Mouse (Mus musculus) layer of hippocampus, postnatal 36 days (tissue): Measurements from ENCODE around the gene Pard3b. TPM values are rescaled to one million over a fixed set of nuclear protein-coding genes. Genes with fewer than 3 reads are reported as not detected.
"Not testable (repeated sequence)": the region's sequence is repeated elsewhere in the genome, so short reads cannot be mapped to it uniquely, and the experiment has no call there.

Experiments used
- DNase-seq, 2 experiments: peaks; one replicate each; pipeline ENCODE4 v3.0.0; 2022
- total RNA-seq, 2 experiments: library from RNA; stranded (reverse); gene quantifications; 2 replicates each; pipeline ENCODE4 v1.2.3; 2021

The Pard3b gene
- total RNA-seq, 2 experiments from 2014 or later: 5.7 to 6.1 TPM

DNA sequence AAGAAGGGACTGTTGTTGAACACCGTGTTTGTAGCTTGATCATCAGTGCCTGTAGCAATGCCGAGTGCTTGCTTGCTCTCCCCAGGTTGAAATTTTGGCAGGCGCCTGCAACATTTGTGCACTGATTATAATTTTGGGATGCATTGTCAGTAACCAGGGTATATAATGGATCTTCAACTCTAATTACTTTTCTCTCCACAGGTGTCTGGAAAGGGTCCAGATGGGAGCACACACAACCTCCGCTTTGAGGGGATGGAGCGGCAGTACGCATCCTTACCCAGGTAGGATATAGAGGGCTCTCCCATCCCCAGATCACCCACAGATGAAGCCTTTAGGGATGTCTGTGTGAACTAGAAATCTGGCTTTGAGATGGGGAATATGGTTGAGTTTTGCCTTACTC lies 948.9 kb downstream of the Pard3b start:
- peak in 1 of 2 experiments; percentile 35 for DNase-seq

DNA sequence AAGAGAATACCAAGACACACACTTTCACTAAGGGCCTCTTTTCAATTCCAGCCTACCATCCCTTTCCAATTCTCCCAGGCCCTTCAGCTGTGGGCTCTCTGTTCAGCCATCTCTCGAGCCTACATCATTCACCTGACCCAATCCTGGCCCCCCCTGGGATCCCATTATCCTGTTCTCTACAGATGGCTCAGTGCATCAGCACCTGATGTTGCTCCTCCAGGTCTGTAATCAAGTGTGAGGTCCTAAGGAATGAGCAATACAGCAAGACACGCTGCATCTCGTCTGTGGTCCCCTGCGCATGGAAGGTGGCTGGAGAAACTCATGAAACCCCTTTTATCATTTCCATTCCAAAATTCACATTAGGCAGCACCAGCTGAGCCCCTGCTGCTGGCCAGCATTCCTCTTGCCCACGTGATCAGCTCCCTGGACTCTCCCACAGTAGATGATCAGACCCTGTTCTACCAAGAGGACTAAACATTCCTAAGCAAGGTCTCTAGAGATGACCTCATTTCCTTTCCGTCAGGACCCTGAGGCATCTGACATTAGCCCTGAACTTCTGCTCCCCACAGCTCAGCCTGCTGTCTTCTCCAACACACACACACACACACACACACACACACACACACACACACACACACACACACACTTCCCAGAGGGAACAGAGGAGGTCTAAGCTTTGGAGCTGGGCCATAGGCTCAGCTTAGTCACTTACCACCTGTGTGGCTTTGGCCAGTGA lies 952.8 kb downstream of the Pard3b start:
- DNase-seq: no peak

DNA sequence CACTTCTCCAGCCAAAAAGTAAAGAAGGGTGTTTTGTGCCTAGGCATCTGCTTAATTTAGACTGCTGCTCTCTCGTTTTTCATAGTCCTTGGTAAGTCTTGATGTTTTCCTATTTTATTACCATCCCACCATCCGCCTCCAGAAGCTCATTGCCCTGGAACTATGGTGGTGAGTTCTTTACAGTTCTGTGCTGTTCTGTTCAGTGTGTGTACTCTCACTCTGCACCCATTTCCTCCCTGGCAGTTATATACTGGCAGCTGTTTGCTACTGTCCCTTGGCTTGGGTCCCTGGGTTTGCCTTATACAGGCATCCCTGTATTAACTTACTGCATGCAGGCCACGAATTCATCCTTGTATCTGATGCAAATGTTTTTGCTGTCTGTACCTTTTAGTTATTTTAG lies 956.8 kb downstream of the Pard3b start:
- DNase-seq: no peak

DNA sequence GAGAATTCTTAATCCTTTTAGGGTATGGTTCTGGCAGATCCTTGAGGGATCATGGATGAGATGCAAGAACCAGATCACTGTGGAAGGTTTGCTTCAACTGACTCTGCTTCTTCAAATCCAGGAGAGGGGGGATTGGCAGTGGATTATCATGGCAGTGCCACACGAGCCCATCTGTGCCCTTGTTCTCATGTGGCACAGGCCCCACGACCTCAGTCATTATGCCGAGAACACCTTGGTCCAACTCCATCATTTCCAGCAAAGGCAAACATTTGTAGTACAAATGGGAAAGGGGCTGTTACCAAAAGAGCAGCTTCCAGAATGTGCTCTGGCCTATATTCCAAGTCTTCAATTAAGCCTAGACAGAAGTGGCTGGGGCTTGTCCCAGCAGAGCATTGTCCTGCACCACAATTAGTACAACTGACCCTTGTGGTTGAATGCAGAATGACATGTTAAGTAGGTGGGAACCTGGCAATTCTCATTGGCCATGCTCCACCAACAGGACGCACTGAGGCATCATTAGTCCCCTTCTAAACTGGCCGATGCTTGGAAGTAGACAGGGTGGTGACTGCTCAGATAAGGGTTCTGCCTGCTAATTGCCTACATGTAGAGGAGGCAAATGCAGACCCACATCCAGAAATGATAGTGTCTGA lies 959.3 kb downstream of the Pard3b start:
- no peak for DNase-seq

DNA sequence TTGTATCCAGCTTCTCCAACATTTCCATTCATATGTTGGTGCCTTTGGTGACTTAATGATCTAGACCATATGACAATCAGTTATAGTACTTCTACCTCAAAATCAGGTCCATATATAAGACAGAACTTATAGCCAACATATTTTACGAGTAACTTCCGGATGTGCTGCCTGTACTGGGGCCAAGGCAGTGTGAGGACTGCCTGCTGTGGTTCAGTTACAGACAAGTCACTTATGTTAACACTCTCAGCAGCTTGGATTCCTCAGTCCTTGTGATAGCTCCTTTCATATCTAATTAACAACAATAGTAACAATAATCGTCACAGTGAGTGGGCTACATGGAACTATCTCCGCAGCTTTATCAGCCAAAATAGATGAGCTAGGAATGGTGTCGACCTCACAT lies 959.9 kb downstream of the Pard3b start:
- no peak for DNase-seq

DNA sequence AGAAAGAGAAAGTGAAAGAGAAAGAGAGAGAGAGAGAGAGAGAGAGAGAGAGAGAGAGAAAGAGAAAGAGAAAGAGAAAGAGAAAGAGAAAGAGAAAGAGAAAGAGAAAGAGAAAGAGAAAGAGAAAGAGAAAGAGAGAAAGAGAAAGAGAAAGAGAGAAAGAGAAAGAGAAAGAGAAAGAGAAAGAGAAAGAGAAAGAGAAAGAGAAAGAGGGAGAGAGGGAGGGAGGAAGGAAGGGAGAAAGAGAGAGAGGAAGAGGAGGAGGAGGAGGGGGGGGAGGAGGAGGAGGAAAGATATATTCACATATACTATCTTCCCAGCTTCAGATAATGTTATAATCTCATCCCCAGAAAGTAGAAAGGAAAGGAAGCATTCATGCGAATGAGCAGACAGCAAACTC lies 966.0 kb downstream of the Pard3b start:
- not testable (repeated sequence) for DNase-seq

DNA sequence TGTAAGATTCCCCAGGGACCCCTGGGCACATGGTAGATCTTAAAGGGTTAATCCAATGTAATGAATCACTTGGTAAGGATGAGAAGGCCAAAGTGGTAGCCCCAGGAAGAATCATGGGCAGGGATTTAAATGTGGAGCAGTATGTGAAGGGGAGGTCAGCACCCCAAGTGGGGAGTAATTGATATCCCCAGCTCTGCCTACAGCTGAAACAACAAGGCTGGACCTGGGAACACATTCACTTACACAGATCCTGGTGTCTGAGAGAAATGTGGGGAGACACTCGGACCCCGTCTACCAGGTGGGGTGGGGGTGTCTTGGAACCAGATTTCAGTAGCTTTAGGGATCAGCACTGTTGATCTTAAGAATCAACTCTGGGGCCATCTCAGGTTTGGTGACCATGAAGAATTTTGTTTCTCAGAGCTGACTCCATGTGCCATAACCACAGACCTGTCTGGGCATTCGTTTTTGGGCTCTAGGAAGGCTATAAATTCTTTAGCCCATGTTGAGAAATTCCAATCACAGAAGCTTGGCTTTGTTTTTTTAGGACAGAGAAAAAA lies 979.6 kb downstream of the Pard3b start:
- DNase-seq: no peak

DNA sequence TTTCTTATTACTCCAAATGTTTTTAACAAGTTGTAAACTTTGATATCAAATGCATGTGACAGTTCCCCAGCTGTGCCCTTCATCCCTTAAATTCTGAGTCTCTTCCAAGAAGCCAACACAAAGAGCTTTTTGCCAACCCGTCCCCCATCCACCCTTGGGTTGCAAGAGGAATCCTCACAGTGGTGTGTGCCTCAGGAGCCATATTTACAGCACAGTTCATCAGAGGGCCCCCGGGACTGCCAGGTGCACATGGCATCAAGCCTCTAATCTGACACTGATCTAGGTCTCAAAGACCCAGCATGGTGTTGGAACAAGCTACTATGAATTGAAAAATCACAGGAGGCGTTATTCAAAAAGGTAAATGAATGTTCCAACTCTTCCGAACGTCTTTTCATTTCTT lies 980.8 kb downstream of the Pard3b start:
- no peak for DNase-seq

DNA sequence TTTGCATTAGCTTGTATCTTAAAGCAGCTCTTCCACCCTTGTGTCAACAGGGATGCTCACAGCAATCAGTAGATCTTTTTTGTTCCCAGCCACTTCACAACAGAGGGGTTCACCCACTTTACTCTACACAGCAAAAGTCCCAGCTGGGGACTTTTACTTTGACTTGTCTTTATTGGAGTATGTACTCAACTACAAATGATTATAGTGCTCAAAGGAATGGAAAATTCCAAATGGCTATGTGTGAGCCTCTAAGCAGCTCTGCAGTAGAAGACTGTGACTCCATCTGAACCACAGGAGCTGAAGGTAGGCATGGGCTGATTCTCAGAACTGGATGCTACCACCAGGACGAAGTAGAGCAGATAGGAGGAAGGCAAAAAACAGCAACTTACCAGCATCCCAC lies 983.8 kb downstream of the Pard3b start:
- no peak for DNase-seq

DNA sequence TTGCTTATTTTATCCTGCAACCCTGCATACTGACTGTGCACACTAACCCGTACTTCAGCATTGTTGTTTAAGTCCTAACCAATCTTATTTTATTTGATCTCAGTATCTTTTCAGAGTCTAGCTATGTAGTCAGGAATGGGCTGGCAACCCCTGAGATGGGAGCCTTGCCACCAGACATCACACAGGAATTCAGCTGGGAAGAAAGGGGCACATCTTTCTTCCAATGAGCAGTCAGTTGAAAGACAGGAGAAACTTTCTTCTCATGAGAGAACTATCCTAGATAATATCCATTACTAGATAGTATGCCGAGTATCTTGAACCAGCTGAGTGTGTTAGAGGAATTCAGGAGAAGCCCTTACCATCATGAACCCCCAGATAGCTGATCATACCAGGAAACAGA lies 985.5 kb downstream of the Pard3b start:
- no peak for DNase-seq

DNA sequence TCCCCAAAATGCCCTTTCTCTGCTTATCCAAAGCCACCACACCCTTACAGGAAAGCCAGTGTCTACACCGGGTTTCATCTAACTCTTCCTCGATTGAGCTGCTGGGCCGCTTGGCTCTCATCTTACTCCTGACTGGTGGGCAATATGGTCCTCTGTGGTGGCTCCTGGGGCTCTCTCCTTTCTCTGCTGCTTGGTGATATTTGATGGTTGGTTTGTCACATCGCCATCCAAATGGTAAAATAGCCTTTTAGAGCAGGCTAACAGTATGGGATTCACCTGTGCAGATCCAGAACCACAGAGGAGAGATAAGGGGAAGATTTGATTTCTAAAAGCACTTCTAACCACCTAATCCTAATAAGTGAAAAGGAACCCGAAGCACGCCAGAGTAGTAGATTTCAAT lies 986.2 kb downstream of the Pard3b start:
- DNase-seq: no peak

DNA sequence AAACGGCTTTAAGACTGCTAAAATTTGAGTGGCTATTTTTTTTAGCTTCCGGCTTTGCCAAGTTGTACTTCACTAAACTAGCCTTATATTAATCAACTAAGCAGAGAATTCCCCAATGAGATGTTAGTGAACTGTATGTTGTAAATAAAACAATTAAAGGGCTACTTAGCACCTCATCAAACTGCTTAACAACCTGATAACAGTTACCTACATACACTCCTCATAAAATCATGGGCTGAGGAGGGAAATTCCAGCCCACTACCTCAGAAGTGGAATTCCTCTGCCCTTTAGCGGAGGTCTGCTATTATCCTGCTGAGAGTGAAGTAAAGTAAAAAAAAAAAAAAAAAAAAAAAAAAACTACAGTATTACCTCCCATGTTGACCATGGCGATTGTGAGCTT lies 986.7 kb downstream of the Pard3b start:
- DNase-seq: no peak

DNA sequence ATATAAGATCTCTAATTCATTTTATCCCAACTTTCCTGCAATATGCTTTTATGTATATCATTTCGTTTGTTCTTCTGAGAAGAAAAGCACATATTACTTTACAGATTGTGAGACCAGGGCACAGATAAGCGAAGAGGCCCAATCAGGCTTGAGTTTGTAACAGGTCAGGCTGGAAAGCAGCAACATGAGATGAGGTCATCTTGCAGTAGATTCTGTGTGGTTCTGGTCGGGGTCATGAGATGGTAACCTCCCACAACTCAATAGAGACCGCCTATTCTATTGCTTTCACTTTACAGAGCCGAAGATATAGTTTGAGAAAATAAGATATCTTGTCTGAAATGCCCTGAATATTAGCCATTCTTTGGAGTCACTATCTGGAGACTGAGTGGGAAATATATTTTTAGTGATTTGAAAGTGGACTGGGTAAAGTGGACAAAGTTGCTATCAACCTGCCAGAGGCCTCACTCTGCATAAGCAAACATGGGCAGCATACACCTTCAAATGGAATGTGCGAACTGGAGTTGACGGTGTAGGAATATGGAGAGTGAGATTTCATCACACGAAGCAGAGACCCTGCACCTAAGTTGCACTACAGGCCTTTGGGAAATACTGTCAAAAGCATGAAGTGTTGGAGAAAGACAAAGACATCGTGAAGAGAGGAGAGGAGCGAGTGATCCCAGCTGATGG lies 987.3 kb downstream of the Pard3b start:
- DNase-seq: no peak

DNA sequence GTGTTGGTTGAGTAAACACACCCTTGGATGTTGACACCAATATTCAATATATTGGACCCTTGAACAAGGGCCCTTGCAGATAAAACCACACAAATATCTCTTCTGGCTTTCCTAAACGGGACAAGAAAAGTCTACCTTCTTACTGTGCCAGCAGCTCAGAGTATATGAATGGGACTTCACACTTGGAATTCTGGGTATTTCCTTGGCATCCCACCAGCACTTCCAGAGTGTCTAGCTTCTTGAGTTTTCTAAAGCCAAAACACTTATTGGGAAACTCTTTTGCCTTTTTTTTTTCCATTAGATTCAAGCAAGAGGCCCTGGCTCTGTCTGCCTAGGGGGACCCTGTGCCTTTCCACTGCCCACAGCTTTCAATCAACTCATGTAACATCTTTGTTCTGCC lies 991.3 kb downstream of the Pard3b start:
- DNase-seq: no peak

DNA sequence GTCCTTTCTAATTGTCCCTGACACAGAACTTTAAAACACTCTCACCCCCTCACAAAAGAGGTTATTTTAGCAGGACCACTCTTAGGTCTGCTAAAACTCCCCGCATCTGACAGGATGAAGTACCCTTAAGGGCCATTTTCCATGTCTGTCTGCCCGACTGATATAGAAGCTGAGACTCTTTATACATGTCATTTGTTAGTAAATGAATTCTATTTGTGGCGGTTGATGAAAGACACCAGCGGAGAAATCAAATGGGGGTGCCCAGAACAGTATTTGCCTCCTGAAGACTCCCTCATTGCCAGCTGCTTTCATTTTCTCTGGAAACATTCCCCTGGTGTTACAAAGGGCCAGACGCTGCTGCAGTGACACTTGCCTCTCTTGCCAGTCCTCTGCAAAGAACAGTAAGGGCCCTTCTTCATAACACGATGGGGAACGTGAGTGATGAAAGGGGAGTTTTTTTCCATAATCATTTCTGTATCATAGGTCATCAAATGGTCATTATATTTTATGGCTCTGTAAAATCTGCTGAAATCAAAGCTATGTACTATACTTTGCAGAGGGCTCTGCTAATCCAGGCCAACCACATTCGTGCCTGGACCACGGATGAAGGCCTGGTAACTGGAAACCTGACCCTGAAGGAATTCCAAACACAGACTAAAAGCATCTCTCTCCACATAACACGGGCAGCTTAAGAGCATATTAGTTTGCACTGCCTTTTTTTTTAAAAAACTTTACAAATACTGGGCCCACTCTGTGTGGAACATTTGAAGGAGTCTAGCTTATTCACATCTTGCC lies 993.1 kb downstream of the Pard3b start:
- no peak for DNase-seq

DNA sequence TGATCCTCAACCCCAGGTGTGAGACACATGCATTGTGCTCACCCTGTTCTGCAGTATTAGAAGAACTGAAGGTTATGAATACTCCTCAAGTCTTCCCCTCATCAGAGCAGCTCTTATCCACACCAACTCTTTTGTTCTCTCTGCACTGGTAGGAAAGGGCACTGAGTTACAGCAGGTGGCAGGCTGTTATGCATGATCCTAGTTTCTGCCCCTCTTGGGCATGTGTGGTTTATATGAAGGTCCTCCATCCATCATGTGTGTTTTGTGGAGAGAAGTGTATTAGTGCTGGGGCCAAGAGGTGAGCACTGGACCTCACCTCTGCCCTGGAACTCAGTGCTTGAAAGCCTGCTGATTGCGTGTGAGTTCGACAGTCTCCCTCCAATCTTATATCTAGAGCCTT lies 994.3 kb downstream of the Pard3b start:
- DNase-seq: no peak

DNA sequence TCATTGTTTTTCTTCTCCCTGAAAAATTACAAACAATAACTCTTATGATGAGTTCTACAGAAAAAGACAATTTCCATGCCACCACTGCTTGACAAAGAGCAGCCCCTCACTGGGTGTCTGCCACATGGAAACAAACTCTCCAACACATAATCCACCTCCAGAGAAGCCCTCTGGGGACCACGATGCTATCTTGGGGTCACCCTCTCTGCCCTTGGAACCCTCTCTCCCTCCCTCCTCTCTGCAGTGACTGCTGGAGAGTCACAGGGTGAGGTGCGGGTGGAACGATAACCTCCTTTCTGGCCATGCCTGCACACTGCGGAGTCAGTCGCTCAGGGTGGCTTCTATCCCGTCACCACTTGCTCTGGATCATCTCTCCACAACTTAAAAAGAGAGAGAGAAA lies 996.6 kb downstream of the Pard3b start:
- DNase-seq: no peak

DNA sequence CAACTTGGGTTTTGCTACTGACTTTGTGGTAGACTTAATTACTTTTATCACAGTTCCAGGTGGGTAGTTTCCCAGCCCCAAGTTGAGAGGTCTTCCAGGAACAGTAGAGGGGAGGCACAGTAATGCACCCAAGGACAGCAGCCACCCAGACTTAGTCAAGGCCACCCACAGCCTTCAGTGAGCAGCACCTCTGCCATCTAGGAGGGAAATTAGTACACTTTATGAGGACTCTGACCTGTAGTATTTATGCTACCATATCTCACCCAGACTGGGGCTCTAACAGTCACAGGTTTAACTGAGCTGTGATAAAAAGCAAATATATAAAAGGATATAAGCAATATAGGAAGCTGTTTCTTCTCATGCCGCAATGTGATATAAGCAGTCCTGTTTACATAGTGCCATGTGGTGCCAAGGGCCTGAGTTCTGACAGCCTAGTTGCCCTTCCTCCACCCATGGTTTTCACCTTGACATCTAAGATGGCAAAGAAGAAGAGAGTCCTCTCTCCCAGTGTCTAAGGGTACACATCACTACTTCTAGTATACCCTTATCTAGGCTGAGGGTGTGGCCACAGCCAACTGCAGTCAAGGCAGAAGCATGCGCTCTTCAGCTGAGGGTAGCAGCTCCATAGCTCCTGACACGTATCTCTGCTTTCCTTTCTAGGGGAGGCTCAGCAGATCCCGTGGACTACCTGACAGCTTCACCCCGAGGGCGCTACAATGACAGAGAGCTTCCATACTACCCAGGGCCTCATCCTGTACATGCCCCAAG lies 998.5 kb downstream of the Pard3b start:
- DNase-seq: no peak

DNA sequence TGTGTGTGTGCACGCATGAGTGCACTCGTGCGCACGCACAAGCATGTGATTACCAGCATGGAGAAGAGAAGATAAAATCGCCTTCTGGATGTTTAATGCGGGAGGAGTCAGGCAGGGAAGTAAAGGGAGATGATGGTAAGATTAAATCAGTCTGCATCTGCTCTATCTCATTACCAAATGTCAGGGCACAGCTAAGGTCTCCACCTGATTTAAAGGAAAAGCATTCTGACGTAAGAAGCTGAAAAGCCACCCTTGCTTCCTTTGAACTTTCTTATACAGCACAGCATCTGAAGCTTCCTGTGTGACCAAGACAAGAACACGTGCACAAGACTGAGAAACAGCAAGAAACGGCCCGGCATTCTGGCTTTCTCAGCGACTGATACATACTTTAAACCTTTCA lies 1000.4 kb downstream of the Pard3b start:
- no peak for DNase-seq

DNA sequence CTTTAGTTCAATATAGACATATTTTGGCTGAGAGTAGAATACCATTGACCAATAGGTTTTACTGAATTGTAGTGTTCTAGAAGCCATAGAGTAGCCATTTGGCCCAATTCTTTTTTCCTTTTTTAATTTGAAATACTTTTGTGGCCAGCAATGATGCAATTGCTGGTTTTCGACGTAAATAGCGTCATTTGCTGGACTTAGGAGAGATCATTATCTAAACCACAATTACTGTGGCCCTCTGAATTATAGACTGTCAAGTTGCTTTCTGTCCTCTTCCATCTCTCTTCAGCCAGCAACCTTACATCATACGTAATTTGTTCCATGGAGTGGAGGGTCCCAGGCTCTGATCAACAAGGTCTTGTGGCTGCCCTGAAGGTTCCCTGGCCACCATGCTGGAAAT lies 1000.8 kb downstream of the Pard3b start:
- no peak for DNase-seq

DNA sequence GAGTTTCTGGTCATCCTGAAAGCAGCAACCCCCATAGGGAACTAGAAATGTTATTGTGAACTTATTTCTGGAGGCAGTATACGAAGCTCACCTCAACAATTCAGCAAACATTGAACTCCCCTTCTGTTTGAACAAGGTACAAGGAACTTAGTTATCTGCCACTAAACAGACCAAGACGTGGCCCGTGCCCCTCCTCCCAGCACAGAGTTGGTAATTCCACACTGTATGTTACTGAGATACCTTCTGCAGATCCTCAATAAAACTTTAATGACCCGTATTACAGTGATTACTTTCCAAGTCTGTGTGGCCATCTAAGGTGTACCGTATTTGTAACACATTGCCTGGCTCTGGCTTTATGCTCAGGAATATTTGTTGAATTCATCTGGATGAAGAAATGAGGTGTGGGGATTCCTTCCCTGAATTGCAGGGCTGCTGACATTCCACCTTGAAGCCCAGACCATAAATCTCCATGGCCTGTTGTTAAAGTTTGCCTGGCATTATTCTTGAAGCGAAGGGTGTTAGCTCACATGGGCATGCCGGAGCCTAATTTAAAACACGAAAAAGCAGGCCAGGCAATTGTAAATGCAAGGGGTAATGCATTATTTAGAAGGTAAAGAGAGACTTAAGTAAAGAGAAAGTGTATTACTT lies 1006.1 kb downstream of the Pard3b start:
- DNase-seq: no peak
